In genomic region chr10:79649070-79649751, GRCm38 (mm10) we compare ENCODE assay signal across 9 mouse cellular contexts. TPM values are rescaled to one million over a fixed set of nuclear protein-coding genes. Genes with fewer than 3 reads are reported as not detected.
DNase-seq lines count a peak whose midpoint lies in the region; ATAC-seq and TF ChIP-seq lines count a peak whose summit lies in the region.
"Had no signal": no experiment of that assay in that cellular context is flagged by ENCODE, and none has a peak within 500 bp of the region (broad histone marks: within the 10 kb centered on the region; RNA-seq: fewer than 3 reads in every experiment).

No protein-coding gene starts in this region.

- intact Hi-C loops in heart, postnatal 14 days (cut with DNase I) = loop anchor here (1.0 kb wide), 1 partner anchor 54 kb away; no protein-coding TSS in a partner anchor

- H3K36me3 ChIP-seq in embryonic facial prominence, embryonic 14.5 days (ENCODE audit: control insufficient read depth, insufficient read depth, low read length) = no peaks in the 10 kb centered on the region
- H3K36me3 ChIP-seq in lung, embryonic 14.5 days (ENCODE audit: insufficient read depth) = no peaks in the 10 kb centered on the region
- H3K36me3 ChIP-seq: heart, embryonic 15.5 days had no signal

- 29% methylated on average over 7 of the region's 7 CpGs for WGBS in embryonic facial prominence, embryonic 14.5 days
- WGBS in lung, embryonic 14.5 days = 24% methylated on average over 7 of the region's 7 CpGs

- peak; percentile 98 for TF ChIP-seq CTCF in lung, embryonic 14.5 days (IDR thresholded peaks at IDR 0.05; ENCODE audit: low read depth)

- no peak overlapping the region for H3K9ac ChIP-seq in embryonic facial prominence, embryonic 14.5 days (ENCODE audit: low read depth, low read length)
- H3K9ac ChIP-seq in lung, embryonic 14.5 days = no peak overlapping the region
- H3K9ac ChIP-seq: heart, embryonic 15.5 days had no signal

- no peak overlapping the region for H3K27ac ChIP-seq in embryonic facial prominence, embryonic 14.5 days (replicated peaks; ENCODE audit: low read depth, low read length)
- no peak overlapping the region for H3K27ac ChIP-seq in lung, embryonic 14.5 days (ENCODE audit: low read depth)
- H3K27ac ChIP-seq: heart, embryonic 15.5 days had no signal

- peak; percentile 79 for DNase-seq in ES-CJ7 (ENCODE audit: low read depth, low spot score)
- DNase-seq in adrenal gland, postnatal 36 days = peak; percentile 76 to 77
- DNase-seq in embryonic facial prominence, embryonic 14.5 days (ENCODE audit: low spot score) = peak; percentile 65
- DNase-seq in heart, postnatal 14 days = peak; percentile 75 to 86
- peak; percentile 72 to 83 for DNase-seq in kidney, postnatal 25 days
- peak; percentile 94 for DNase-seq in lung, embryonic 14.5 days
- peak; percentile 58 for DNase-seq in ovary, postnatal 36 days (ENCODE audit: low spot score)
- peak; percentile 48 for DNase-seq in urinary bladder, postnatal 10 days (ENCODE audit: low spot score)

- no peak overlapping the region for H3K4me3 ChIP-seq in embryonic facial prominence, embryonic 14.5 days (ENCODE audit: low read depth, low read length)
- H3K4me3 ChIP-seq in lung, embryonic 14.5 days (ENCODE audit: low read depth, low read length) = no peak overlapping the region
- H3K4me3 ChIP-seq: heart, embryonic 15.5 days had no signal

- no peaks in the 10 kb centered on the region for H3K27me3 ChIP-seq in embryonic facial prominence, embryonic 14.5 days (replicated peaks; ENCODE audit: control insufficient read depth, insufficient read depth, low read length)
- H3K27me3 ChIP-seq in lung, embryonic 14.5 days (ENCODE audit: insufficient read depth, low read length) = no peaks in the 10 kb centered on the region

- peak; percentile 67; the same call in 1 of the 2 replicates for ATAC-seq in embryonic facial prominence, embryonic 14.5 days (ENCODE audit: low read depth)
- peak; percentile 78 for ATAC-seq in lung, embryonic 14.5 days (ENCODE audit: insufficient read depth)

- no peak overlapping the region for H3K4me2 ChIP-seq in embryonic facial prominence, embryonic 14.5 days (ENCODE audit: low read depth, low read length)
- no peak overlapping the region for H3K4me2 ChIP-seq in lung, embryonic 14.5 days
- H3K4me2 ChIP-seq: heart, embryonic 15.5 days had no signal

- no peaks in the 10 kb centered on the region for H3K4me1 ChIP-seq in embryonic facial prominence, embryonic 14.5 days (ENCODE audit: control insufficient read depth, insufficient read depth, low read length)
- H3K4me1 ChIP-seq in lung, embryonic 14.5 days (ENCODE audit: insufficient read depth) = no peaks in the 10 kb centered on the region
- H3K4me1 ChIP-seq: heart, embryonic 15.5 days had no signal

- no peaks in the 10 kb centered on the region for H3K9me3 ChIP-seq in embryonic facial prominence, embryonic 14.5 days (ENCODE audit: control insufficient read depth, low read length)
- H3K9me3 ChIP-seq in lung, embryonic 14.5 days (ENCODE audit: low read depth, low read length) = no peaks in the 10 kb centered on the region
- H3K9me3 ChIP-seq: heart, embryonic 15.5 days had no signal

RNA-seq across cellular contexts. Expression of gene Odf3l2, which starts 3.7 kb away (rescaled TPM):
- total RNA-seq in adrenal gland, postnatal 36 days (2021) = not detected
- not detected in 2 replicates for polyA plus RNA-seq in embryonic facial prominence, embryonic 14.5 days (2014; fragmentation: Nextera tagmentation; extraction: Ambion mirVana)
- not detected for total RNA-seq in heart, postnatal 14 days (2021)
- not detected in 2 replicates for polyA plus RNA-seq in lung, embryonic 14.5 days (2014; fragmentation: Nextera tagmentation; extraction: Ambion mirVana)
- polyA plus RNA-seq: heart, embryonic 15.5 days had no signal

RNA-seq across cellular contexts. Expression of gene Shc2, which starts 11.5 kb away (rescaled TPM):
- total RNA-seq in adrenal gland, postnatal 36 days (2021) = 1 to 10 TPM; 3.0 to 5.2 TPM
- 11.3 and 11.4 TPM in 2 replicates for polyA plus RNA-seq in embryonic facial prominence, embryonic 14.5 days (2014; fragmentation: Nextera tagmentation; extraction: Ambion mirVana)
- 1 to 10 TPM; 3.5 to 4.0 TPM for total RNA-seq in heart, postnatal 14 days (2021)
- polyA plus RNA-seq in lung, embryonic 14.5 days (2014; fragmentation: Nextera tagmentation; extraction: Ambion mirVana) = 5.8 and 7.1 TPM in 2 replicates

RNA-seq across cellular contexts. Expression of gene Madcam1, which starts 15.1 kb away (rescaled TPM):
- not detected for total RNA-seq in adrenal gland, postnatal 36 days (2021)
- polyA plus RNA-seq in embryonic facial prominence, embryonic 14.5 days (2014; fragmentation: Nextera tagmentation; extraction: Ambion mirVana) = 8.5 and 11.6 TPM in 2 replicates
- total RNA-seq in heart, postnatal 14 days (2021) = under 1 TPM in 1 of 2 experiments, not detected in 1; 0.37 TPM
- 0.93 and 1.2 TPM in 2 replicates for polyA plus RNA-seq in lung, embryonic 14.5 days (2014; fragmentation: Nextera tagmentation; extraction: Ambion mirVana)

RNA-seq across cellular contexts. Expression of gene Tpgs1, which starts 20.0 kb away (rescaled TPM):
- 10 to 100 TPM; 31.6 to 39.0 TPM for total RNA-seq in adrenal gland, postnatal 36 days (2021)
- polyA plus RNA-seq in embryonic facial prominence, embryonic 14.5 days (2014; fragmentation: Nextera tagmentation; extraction: Ambion mirVana) = 58.7 and 65.3 TPM in 2 replicates
- total RNA-seq in heart, postnatal 14 days (2021) = 10 to 100 TPM; 21.7 to 23.0 TPM
- 56.4 and 62.4 TPM in 2 replicates for polyA plus RNA-seq in lung, embryonic 14.5 days (2014; fragmentation: Nextera tagmentation; extraction: Ambion mirVana)

RNA-seq across cellular contexts. Expression of gene Cdc34, which starts 32.8 kb away (rescaled TPM):
- 10 to 100 TPM; 75.0 to 79.9 TPM for total RNA-seq in adrenal gland, postnatal 36 days (2021)
- polyA plus RNA-seq in embryonic facial prominence, embryonic 14.5 days (2014; fragmentation: Nextera tagmentation; extraction: Ambion mirVana) = 106 TPM in 2 replicates
- 100 to 1,000 TPM; 158 to 159 TPM for total RNA-seq in heart, postnatal 14 days (2021)
- polyA plus RNA-seq in lung, embryonic 14.5 days (2014; fragmentation: Nextera tagmentation; extraction: Ambion mirVana) = 88.2 and 92.9 TPM in 2 replicates
